Mouse (Mus musculus) ES-E14 (cell line): ENCODE data around the gene Cyp4a32.

Experiments used
- CHD2 ChIP-seq: IDR thresholded peaks from 2 replicates; pipeline ENCODE4 v1.6.1; 2014; ENCODE audit warnings: mild to moderate bottlenecking, low read depth, low read length, inconsistent platforms
- HCFC1 ChIP-seq: IDR thresholded peaks from 2 replicates; pipeline ENCODE4 v1.6.1; 2012; ENCODE audit warnings: low read length, inconsistent platforms, borderline replicate concordance; ENCODE audit not compliant: insufficient read depth
- MAFK ChIP-seq: IDR thresholded peaks from 2 replicates; pipeline ENCODE4 v1.6.1; 2014; ENCODE audit warnings: mild to moderate bottlenecking, low read depth, low read length, inconsistent platforms; ENCODE audit not compliant: insufficient read depth
- ZC3H11A ChIP-seq: IDR thresholded peaks from 2 replicates; pipeline ENCODE4 v1.6.1; 2012; ENCODE audit warnings: low read depth, mild to moderate bottlenecking, inconsistent platforms, low read length, borderline replicate concordance
- ZNF384 ChIP-seq: IDR thresholded peaks from 2 replicates; pipeline ENCODE4 v1.6.1; 2012; ENCODE audit warnings: low read depth, low read length, inconsistent platforms

DNA sequence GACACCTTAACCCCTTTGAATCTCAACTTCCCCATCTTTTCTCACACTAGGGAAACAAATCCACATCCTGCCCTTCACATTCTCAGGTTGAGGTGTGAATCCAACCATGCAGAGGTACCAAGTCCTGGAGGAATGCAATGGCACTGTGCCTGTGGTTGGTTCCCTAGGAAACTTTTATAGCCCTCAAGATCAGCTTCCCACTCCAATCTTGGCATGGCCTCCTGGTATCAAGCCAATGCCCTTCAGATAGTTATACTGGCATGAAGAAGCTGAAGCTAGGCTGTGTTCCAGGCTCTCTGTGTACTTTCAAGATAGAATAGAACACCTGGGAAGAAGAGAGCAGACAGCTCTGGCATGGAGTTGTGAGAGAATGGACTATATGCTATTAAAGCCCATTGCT is 44.6 kb downstream of the Cyp4a32 start:
- TF ChIP-seq MAFK, result no peak
- TF ChIP-seq ZC3H11A, result no peak
- no peak for TF ChIP-seq CHD2
- TF ChIP-seq ZNF384, result no peak
- no peak for TF ChIP-seq HCFC1
